Mouse (Mus musculus): ENCODE measurements at regions not wholly inside any gene's neighbourhood (a gene's known extent, or its start where the extent isn't known, plus 50 kb on each side); places are given as distances from the start of the nearest gene placed in this dataset.

- no peak overlapping the region for H3K27ac ChIP-seq
- no peak overlapping the region for H3K4me2 ChIP-seq
- H3K36me3 ChIP-seq: no peaks in the 10 kb centered on the region
- no peak for ATAC-seq (ENCODE audit: insufficient number of reproducible peaks, insufficient read depth, low FRiP score, low TSS enrichment, low read depth)
- no peak overlapping the region for H3K9ac ChIP-seq
- no peaks in the 10 kb centered on the region for H3K27me3 ChIP-seq
- H3K4me1 ChIP-seq: 0 out of 2 replicates have a peak, but pooled peaks cover 3% of the 10 kb centered on the region
- H3K9me3 ChIP-seq: no peaks in the 10 kb centered on the region
- no peak overlapping the region for H3K4me3 ChIP-seq
- WGBS: 33% methylated on average over 11 of the region's 11 CpGs
Measured at GRCm38 (mm10) chr17:63803599-63803998, 59.3 kb upstream of the Fer start.

- no peak for ATAC-seq (ENCODE audit: insufficient number of reproducible peaks, insufficient read depth, low FRiP score, low TSS enrichment, low read depth)
- Histone ChIP-seq H3K36me3 (no peaks in the 10 kb centered on the region), H3K9me3 (no peaks in the 10 kb centered on the region), H3K27me3 (no peaks in the 10 kb centered on the region), H3K4me3 (no peak overlapping the region), H3K4me1 (0 out of 2 replicates have a peak, but pooled peaks cover 3% of the 10 kb centered on the region), H3K27ac (no peak overlapping the region), H3K9ac (no peak overlapping the region), H3K4me2 (no peak overlapping the region)
- WGBS: 93% methylated on average over 4 of the region's 4 CpGs
Measured at GRCm38 (mm10) chr17:63804416-63804815, 58.4 kb upstream of the Fer start.

- Histone ChIP-seq H3K9me3 (no peaks in the 10 kb centered on the region), H3K4me1 (0 out of 2 replicates have a peak, but pooled peaks cover 3% of the 10 kb centered on the region), H3K27ac (no peak overlapping the region), H3K4me3 (no peak overlapping the region), H3K9ac (no peak overlapping the region), H3K4me2 (no peak overlapping the region), H3K27me3 (no peaks in the 10 kb centered on the region), H3K36me3 (no peaks in the 10 kb centered on the region)
- 91% methylated on average over 10 of the region's 10 CpGs for WGBS
- ATAC-seq (ENCODE audit: insufficient number of reproducible peaks, insufficient read depth, low FRiP score, low TSS enrichment, low read depth): no peak
Measured at GRCm38 (mm10) chr17:63806360-63806759, 56.5 kb upstream of the Fer start.

GRCm38 (mm10) chr17:63807590-63808228 is 55.2 kb upstream of the Fer start:
- H3K36me3 ChIP-seq: no peaks in the 10 kb centered on the region
- 0 out of 2 replicates have a peak, but pooled peaks cover 3% of the 10 kb centered on the region for H3K4me1 ChIP-seq
- ATAC-seq (ENCODE audit: insufficient number of reproducible peaks, insufficient read depth, low FRiP score, low TSS enrichment, low read depth): no peak
- H3K4me2 ChIP-seq: no peak overlapping the region
- no peak overlapping the region for H3K27ac ChIP-seq
- no peaks in the 10 kb centered on the region for H3K27me3 ChIP-seq
- WGBS: 54% methylated on average over 9 of the region's 9 CpGs
- no peak overlapping the region for H3K9ac ChIP-seq
- no peak overlapping the region for H3K4me3 ChIP-seq
- no peaks in the 10 kb centered on the region for H3K9me3 ChIP-seq

GRCm38 (mm10) chr17:63808756-63809155 is 54.1 kb upstream of the Fer start:
- no peak overlapping the region for H3K4me3 ChIP-seq
- no peak overlapping the region for H3K4me2 ChIP-seq
- H3K9me3 ChIP-seq: no peaks in the 10 kb centered on the region
- no peak overlapping the region for H3K9ac ChIP-seq
- no peak for ATAC-seq (ENCODE audit: insufficient number of reproducible peaks, insufficient read depth, low FRiP score, low TSS enrichment, low read depth)
- H3K4me1 ChIP-seq: 0 out of 2 replicates have a peak, but pooled peaks cover 3% of the 10 kb centered on the region
- no peaks in the 10 kb centered on the region for H3K36me3 ChIP-seq
- H3K27ac ChIP-seq: no peak overlapping the region
- 80% methylated on average over 6 of the region's 6 CpGs for WGBS
- no peaks in the 10 kb centered on the region for H3K27me3 ChIP-seq

GRCm38 (mm10) chr17:63811246-63811785 is 51.5 kb upstream of the Fer start:
- Histone ChIP-seq H3K9me3 (no peaks in the 10 kb centered on the region), H3K4me3 (no peak overlapping the region), H3K4me1 (0 out of 2 replicates have a peak, but pooled peaks cover 3% of the 10 kb centered on the region), H3K9ac (no peak overlapping the region), H3K36me3 (no peaks in the 10 kb centered on the region), H3K4me2 (no peak overlapping the region), H3K27ac (no peak overlapping the region), H3K27me3 (no peaks in the 10 kb centered on the region)
- 69% methylated on average over 9 of the region's 9 CpGs for WGBS
- no peak for ATAC-seq (ENCODE audit: insufficient number of reproducible peaks, insufficient read depth, low FRiP score, low TSS enrichment, low read depth)

GRCm38 (mm10) chr17:63812586-63812985 is 50.3 kb upstream of the Fer start:
- Histone ChIP-seq H3K36me3 (no peaks in the 10 kb centered on the region), H3K27me3 (no peaks in the 10 kb centered on the region), H3K4me1 (0 out of 2 replicates have a peak, but pooled peaks cover 2% of the 10 kb centered on the region), H3K4me2 (no peak overlapping the region), H3K9ac (no peak overlapping the region), H3K4me3 (no peak overlapping the region), H3K27ac (no peak overlapping the region), H3K9me3 (no peaks in the 10 kb centered on the region)
- no peak for ATAC-seq (ENCODE audit: insufficient number of reproducible peaks, insufficient read depth, low FRiP score, low TSS enrichment, low read depth)
- 83% methylated on average over 3 of the region's 3 CpGs for WGBS

Measured in embryonic facial prominence, embryonic 13.5 days (tissue).